Mouse (Mus musculus) spleen, adult 2 months (tissue): ENCODE data around the gene Ptch2.

Experiments
- CTCF ChIP-seq: fragments of 200-500 bp; IDR thresholded peaks from 2 replicates; pipeline ENCODE4 v1.5.1; 2011; ENCODE audit warnings: mild to moderate bottlenecking, inconsistent platforms; ENCODE audit not compliant: insufficient read depth, insufficient read length, insufficient replicate concordance; ENCODE audit errors: extremely low read depth
- POLR2A ChIP-seq: fragments of 200-500 bp; IDR thresholded peaks from 2 replicates; pipeline ENCODE4 v1.6.1; 2011; ENCODE audit warnings: low read depth, low read length, inconsistent platforms

DNA sequence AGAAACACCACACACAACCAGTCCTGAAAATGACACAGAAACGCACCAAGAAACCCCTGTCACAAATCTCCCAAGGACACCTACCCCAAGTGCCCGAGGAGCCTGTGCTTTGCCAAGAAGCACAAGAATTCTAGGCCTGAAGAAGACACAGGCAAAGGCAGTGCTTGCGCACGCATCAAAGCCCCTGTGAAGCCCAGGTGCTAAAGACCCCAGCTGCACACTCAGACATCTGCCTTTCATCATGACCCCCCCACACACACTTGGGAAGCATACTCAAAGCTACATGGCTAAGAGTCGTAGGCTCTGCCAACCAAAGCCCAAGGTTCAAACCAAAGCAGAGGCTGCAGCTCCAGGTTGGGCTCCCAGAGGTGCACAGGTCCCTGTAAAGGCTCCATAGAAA, 19.7 kb downstream of the Ptch2 start:
- TF ChIP-seq POLR2A, result no peak
- TF ChIP-seq CTCF, result no peak
